Mouse (Mus musculus) c-Kit-negative CD71-positive TER-119-positive erythroid progenitor cells, embryonic 14.5 days (primary cell): ENCODE data around the gene Olfr981.
"Not testable (repeated sequence)": the region's sequence is repeated elsewhere in the genome, so short reads cannot be mapped to it uniquely, and the experiment has no call there.

ENCODE experiments used
- DNase-seq: peaks from one replicate; pipeline ENCODE4 v3.0.0-alpha.2; 2013; ENCODE audit warnings: low read depth, low spot score

The Olfr981 gene

DNA sequence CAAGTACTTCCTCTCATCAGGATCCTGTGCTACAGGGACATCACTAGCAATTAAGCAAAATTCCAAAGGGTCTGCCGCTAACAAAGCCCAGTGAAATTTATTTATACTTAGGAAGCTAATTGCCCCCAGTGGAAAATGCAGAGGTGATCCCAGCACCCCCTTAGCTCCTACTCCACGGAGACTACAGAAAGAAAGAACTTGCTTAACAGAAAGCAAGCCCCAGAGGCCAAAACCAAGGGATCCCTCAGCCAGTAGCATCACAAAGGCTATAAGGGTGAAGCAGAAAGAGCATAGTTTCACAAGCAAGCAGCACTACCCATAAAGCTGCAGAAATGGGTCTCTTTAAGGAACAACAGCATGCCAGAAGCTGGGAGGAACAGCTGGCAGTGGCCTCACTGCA lies at the start of gene Olfr981:
Gene Olfr981 (plus strand): TSS at position 301 of the 400 bp plus-strand sequence.
- no peak for DNase-seq

DNA sequence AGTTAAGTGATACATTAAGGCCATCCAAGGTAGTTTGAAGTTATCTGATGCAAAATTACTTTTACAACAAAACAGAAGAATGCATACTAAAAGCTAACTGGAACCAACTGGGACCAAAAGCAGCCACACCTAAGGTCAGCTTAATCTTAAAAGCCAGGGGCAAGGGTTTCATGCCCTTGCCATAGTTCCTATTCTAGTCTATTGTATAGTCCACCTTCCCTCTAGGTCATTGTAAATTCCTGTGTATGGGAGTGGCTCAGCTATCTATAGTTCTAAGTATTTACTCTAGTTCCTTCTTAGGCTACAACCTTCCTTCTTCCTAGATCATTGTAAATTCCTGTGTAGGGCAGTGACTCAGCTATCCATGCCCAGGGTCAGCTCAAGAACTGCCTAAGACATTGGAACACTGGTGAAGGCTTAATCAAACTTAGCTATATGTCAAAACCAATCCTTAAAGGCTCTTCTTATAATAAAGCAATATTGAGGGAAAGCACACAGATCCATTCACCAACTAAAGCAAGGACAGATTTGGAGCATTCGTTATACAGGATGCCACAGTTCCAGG lies 44.6 kb upstream of the Olfr981 start:
- not testable (repeated sequence) for DNase-seq

GRCm38 (mm10) chr9:39991813-39992212 lies 29.5 kb upstream of the Olfr981 start, which contains the start of gene Olfr978:
Olfr978 (plus strand) TSS chr9:39992113.
- no peak for DNase-seq

GRCm38 (mm10) chr9:40003365-40003764 lies 17.9 kb upstream of the Olfr981 start, which contains the start of gene Olfr979:
Olfr979 (minus strand) TSS chr9:40003465.
- no peak for DNase-seq

DNA sequence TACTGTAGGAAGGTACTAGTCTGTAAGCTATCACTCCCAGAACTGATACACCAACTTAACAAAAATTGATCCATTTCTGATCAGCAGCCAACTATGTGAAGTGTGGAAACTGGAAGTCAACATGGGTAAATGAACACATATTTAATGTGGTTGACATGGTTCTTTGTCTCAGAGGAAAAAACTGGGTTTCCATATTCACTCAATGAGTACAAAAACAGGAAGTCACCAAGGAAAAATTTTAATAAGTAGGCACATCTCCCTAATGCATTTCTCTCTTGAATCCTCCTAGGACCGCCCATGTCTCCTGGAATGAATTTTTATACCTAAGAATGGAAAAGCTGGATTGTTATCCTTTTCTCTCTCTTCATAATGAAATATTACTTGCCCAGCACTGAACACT lies 11.8 kb upstream of the Olfr981 start, which contains the start of gene Olfr980:
Gene Olfr980 (minus strand): TSS at position 101 of the 400 bp plus-strand sequence.
- no peak for DNase-seq

DNA sequence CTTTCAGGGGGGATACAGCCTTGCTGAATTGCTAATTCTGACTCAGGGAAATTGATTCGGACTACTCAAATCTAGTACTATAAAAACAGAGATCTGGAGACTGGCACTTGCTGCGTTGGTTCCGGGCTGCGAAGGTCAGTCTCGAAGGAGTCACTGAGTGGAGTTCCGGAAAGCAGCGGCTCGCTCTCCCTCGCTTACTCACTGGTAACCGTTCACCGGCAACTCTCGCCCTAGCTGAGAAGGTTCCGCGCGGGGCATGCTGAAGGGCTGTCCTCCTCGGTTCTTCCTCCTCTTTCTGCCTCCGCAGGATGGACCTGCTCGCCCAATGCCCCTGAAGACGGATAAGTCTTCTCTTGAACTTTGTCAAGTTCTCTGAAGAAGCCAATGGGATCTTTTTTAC lies 28.9 kb downstream of the Olfr981 start:
- DNase-seq: no peak

DNA sequence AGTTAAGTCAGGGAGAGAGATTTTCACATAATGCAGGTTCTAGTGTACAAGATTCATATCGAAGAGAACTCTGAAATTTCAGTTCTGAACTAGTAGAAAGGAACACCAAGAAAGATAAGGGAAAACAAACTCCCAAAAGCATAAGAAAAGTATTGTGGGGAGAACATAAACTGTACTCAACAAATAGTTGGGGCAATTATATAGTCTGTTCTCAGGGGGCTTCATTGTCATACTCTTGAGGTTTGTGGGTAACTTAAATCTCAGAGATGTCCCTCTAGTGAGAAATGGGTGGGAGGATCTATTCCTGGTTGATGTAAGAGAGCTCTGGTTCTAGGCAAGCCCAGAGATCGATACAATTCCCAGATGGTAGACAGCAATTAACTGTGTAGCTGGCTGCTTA lies 52.3 kb downstream of the Olfr981 start, which contains the start of gene Olfr982:
Gene Olfr982 (plus strand): TSS at position 301 of the 400 bp plus-strand sequence.
- no peak for DNase-seq
